Mouse (Mus musculus) frontal cortex, adult (tissue): ENCODE results near the gene Wdr35.
"Not testable (repeated sequence)": the region's sequence is repeated elsewhere in the genome, so short reads cannot be mapped to it uniquely, and the experiment has no call there.

Experiments
- ATAC-seq: cut with Nextera tagmentation; 2 replicates; pipeline ENCODE4 v1.9.2; 2017; ENCODE audit warnings: mild to moderate bottlenecking, moderate library complexity, mixed read lengths; ENCODE audit not compliant: low TSS enrichment

The Wdr35 gene

GRCm38 (mm10) chr12:9007146-9007545 lies 33.5 kb downstream of the Wdr35 start:
- no peak for ATAC-seq

- no peak for ATAC-seq
Observed at GRCm38 (mm10) chr12:9007811-9008210, 34.1 kb downstream of the Wdr35 start.

- ATAC-seq, result no peak
Observed at GRCm38 (mm10) chr12:9010311-9010710, 36.6 kb downstream of the Wdr35 start.

GRCm38 (mm10) chr12:9016376-9016775 lies 42.7 kb downstream of the Wdr35 start:
- no peak for ATAC-seq

- ATAC-seq, result no peak
Observed at GRCm38 (mm10) chr12:9020431-9020830, 46.7 kb downstream of the Wdr35 start.

- ATAC-seq, result no peak
Observed at GRCm38 (mm10) chr12:9020986-9021385, 47.3 kb downstream of the Wdr35 start.

GRCm38 (mm10) chr12:9023031-9023430 lies 49.3 kb downstream of the Wdr35 start:
- no peak for ATAC-seq

- ATAC-seq, result no peak
Observed at GRCm38 (mm10) chr12:9024071-9024470, 50.4 kb downstream of the Wdr35 start.

- no peak for ATAC-seq
Observed at GRCm38 (mm10) chr12:9024736-9025135, 51.0 kb downstream of the Wdr35 start.

GRCm38 (mm10) chr12:9026843-9027242 lies 53.2 kb downstream of the Wdr35 start:
- no peak for ATAC-seq

- ATAC-seq, result not testable (repeated sequence)
Observed at GRCm38 (mm10) chr12:9028816-9029215, 55.1 kb downstream of the Wdr35 start.

- ATAC-seq, result no peak
Observed at GRCm38 (mm10) chr12:9029506-9029887, 55.8 kb downstream of the Wdr35 start.

GRCm38 (mm10) chr12:9029888-9030723 lies 56.4 kb downstream of the Wdr35 start, which contains the start of gene Ttc32:
Gene Ttc32, plus strand, starts transcription at chr12:9029997.
- ATAC-seq, result peak; percentile 97

GRCm38 (mm10) chr12:9031166-9031565 lies 57.5 kb downstream of the Wdr35 start:
- ATAC-seq, result no peak

- no peak for ATAC-seq
Observed at GRCm38 (mm10) chr12:9033140-9033539, 59.4 kb downstream of the Wdr35 start.

- no peak for ATAC-seq
Observed at GRCm38 (mm10) chr12:9036409-9036808, 62.7 kb downstream of the Wdr35 start.

GRCm38 (mm10) chr12:9040177-9040576 lies 66.5 kb downstream of the Wdr35 start:
- ATAC-seq, result no peak

- ATAC-seq, result no peak
Observed at GRCm38 (mm10) chr12:9040686-9041085, 67.0 kb downstream of the Wdr35 start.

GRCm38 (mm10) chr12:9042316-9042715 lies 68.6 kb downstream of the Wdr35 start:
- ATAC-seq, result no peak

- no peak for ATAC-seq
Observed at GRCm38 (mm10) chr12:9042759-9043158, 69.1 kb downstream of the Wdr35 start.

GRCm38 (mm10) chr12:9044666-9045065 lies 71.0 kb downstream of the Wdr35 start:
- no peak for ATAC-seq

- no peak for ATAC-seq
Observed at GRCm38 (mm10) chr12:9046674-9047073, 73.0 kb downstream of the Wdr35 start.

- no peak for ATAC-seq
Observed at GRCm38 (mm10) chr12:9048090-9048489, 74.4 kb downstream of the Wdr35 start.

- no peak for ATAC-seq
Observed at GRCm38 (mm10) chr12:9050824-9051223, 77.1 kb downstream of the Wdr35 start.
